8 mouse cellular contexts compared by ENCODE assay signal in genomic region chr4:134453619-134454400, GRCm38 (mm10). TPM values are rescaled to one million over a fixed set of nuclear protein-coding genes. Genes with fewer than 3 reads are reported as not detected.
A peak's percentile ranks its signal among the peaks of the same experiment; 100 is the strongest.
DNase-seq lines count a peak whose midpoint lies in the region; ATAC-seq and TF ChIP-seq lines count a peak whose summit lies in the region.

No protein-coding gene starts in this region.

- no peaks in the 10 kb centered on the region; the same call in 1 of the 2 replicates for H3K27me3 ChIP-seq in neural tube, embryonic 14.5 days (ENCODE audit: control insufficient read depth, insufficient read depth, low read length)

- H3K4me3 ChIP-seq in layer of hippocampus, adult 2 months: peak overlapping the region; percentile 47
- H3K4me3 ChIP-seq in neural tube, embryonic 14.5 days (ENCODE audit: low read depth, low read length): no peak overlapping the region

- H3K4me1 ChIP-seq in neural tube, embryonic 14.5 days (ENCODE audit: control insufficient read depth, insufficient read depth, low read length): peaks cover 24% of the 10 kb centered on the region

- no peak for DNase-seq in layer of hippocampus, adult 2 months (ENCODE audit: low spot score in 2 of 2)
- DNase-seq in layer of hippocampus, postnatal 25 days (ENCODE audit: extremely low spot score in 1 of 2, low spot score in 1 of 2): no peak
- DNase-seq in cerebellum, adult 9-10 months: peak; percentile 82
- peak; percentile 52 for DNase-seq in kidney, adult 18-20 months
- DNase-seq in lung, adult 18-20 months: no peak
- DNase-seq in left cerebral cortex, adult 8-10 months (ENCODE audit: low spot score in 2 of 2): no peak
- no peak for DNase-seq in urinary bladder, postnatal 10 days (ENCODE audit: low spot score)

- H3K9ac ChIP-seq in neural tube, embryonic 14.5 days (replicated peaks; ENCODE audit: low read depth, low read length): no peak overlapping the region

- H3K9me3 ChIP-seq in neural tube, embryonic 14.5 days (ENCODE audit: control insufficient read depth, low read length): no peaks in the 10 kb centered on the region

- WGBS in neural tube, embryonic 14.5 days: 27% methylated on average over 34 of the region's 34 CpGs

- no peaks in the 10 kb centered on the region for H3K36me3 ChIP-seq in neural tube, embryonic 14.5 days (ENCODE audit: control insufficient read depth, insufficient read depth, low read length)

- no peak for TF ChIP-seq CTCF in layer of hippocampus, adult 2 months (conservative IDR thresholded peaks at IDR 0.05)

- ATAC-seq in neural tube, embryonic 14.5 days (ENCODE audit: low read depth): no peak

- peak overlapping the region; percentile 94 for H3K27ac ChIP-seq in layer of hippocampus, adult 2 months
- H3K27ac ChIP-seq in neural tube, embryonic 14.5 days (ENCODE audit: low read depth, low read length): no peak overlapping the region

- H3K4me2 ChIP-seq in neural tube, embryonic 14.5 days (ENCODE audit: low read depth, low read length): peak overlapping the region; percentile 18

RNA-seq across cellular contexts. Expression of gene Stmn1, which starts 14.3 kb away (rescaled TPM):
- 100 to 1,000 TPM; 362 to 369 TPM for total RNA-seq in layer of hippocampus, adult 2 months (2021)
- 100 to 1,000 TPM; 338 to 387 TPM for total RNA-seq in layer of hippocampus, postnatal 25 days (2021)
- polyA plus RNA-seq in neural tube, embryonic 14.5 days (2014; fragmentation: Nextera tagmentation; extraction: Ambion mirVana): 5,364 and 5,581 TPM in 2 replicates
- total RNA-seq in left cerebral cortex, adult 8-10 months (2022): 1,000 to 10,000 TPM in 1 of 4 experiments, 100 to 1,000 TPM in 3; 935 to 1,017 (median 942) TPM

RNA-seq across cellular contexts. Expression of gene Paqr7, which starts 42.7 kb away (rescaled TPM):
- 10 to 100 TPM; 60.2 to 64.7 TPM for total RNA-seq in layer of hippocampus, adult 2 months (2021)
- 10 to 100 TPM; 53.2 to 66.7 TPM for total RNA-seq in layer of hippocampus, postnatal 25 days (2021)
- 9.8 and 13.7 TPM in 2 replicates for polyA plus RNA-seq in neural tube, embryonic 14.5 days (2014; fragmentation: Nextera tagmentation; extraction: Ambion mirVana)
- total RNA-seq in left cerebral cortex, adult 8-10 months (2022): 10 to 100 TPM; 58.1 to 64.3 (median 61.1) TPM

RNA-seq across cellular contexts. Expression of gene Aunip, which starts 57.0 kb away (rescaled TPM):
- under 1 TPM; 0.56 to 0.67 TPM for total RNA-seq in layer of hippocampus, adult 2 months (2021)
- total RNA-seq in layer of hippocampus, postnatal 25 days (2021): under 1 TPM in 1 of 2 experiments, not detected in 1; 0.57 TPM
- polyA plus RNA-seq in neural tube, embryonic 14.5 days (2014; fragmentation: Nextera tagmentation; extraction: Ambion mirVana): 0.43 and 0.76 TPM in 2 replicates
- total RNA-seq in left cerebral cortex, adult 8-10 months (2022): under 1 TPM; 0.25 to 0.60 (median 0.34) TPM

RNA-seq across cellular contexts. Expression of gene Pafah2, which starts 57.7 kb away (rescaled TPM):
- 1 to 10 TPM; 6.6 to 9.0 TPM for total RNA-seq in layer of hippocampus, adult 2 months (2021)
- total RNA-seq in layer of hippocampus, postnatal 25 days (2021): 1 to 10 TPM; 5.0 to 7.6 TPM
- 7.7 and 7.8 TPM in 2 replicates for polyA plus RNA-seq in neural tube, embryonic 14.5 days (2014; fragmentation: Nextera tagmentation; extraction: Ambion mirVana)
- 1 to 10 TPM; 5.8 to 8.7 (median 6.8) TPM for total RNA-seq in left cerebral cortex, adult 8-10 months (2022)

Comparison
In these comparisons a context has a peak if more than half of its experiments do, and no peak if none do; other contexts are left out.
1. DNase-seq: peak in cerebellum, adult 9-10 months (single experiment) and kidney, adult 18-20 months (single experiment); none in layer of hippocampus, adult 2 months (0 of 2), layer of hippocampus, postnatal 25 days (0 of 2), lung, adult 18-20 months (0 of 2), left cerebral cortex, adult 8-10 months (0 of 2) and urinary bladder, postnatal 10 days (single experiment).